Mouse (Mus musculus): ENCODE results near the gene Arl8a.

DNA sequence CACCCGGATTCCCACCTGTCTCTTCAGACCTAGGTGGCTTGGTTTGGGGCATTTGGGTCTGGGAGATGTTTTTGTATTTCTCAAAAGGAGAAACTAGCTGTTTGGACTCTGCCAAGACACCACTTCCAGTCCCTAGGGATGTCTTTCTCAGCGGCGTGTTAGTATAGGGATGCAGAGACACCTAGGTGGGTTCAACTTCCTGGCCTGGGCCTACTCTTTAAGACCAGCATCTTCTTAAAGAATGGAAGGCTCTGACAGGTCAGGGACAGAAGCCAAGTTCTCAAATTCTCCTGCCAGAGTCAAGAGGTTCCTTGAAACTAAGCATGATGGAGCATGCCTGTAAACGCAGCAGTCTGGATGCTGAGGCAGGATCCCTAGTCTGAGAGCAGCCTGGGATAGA, 1.9 kb downstream of the Arl8a start:
- TF ChIP-seq CTCF (IDR thresholded peaks at IDR 0.05; ENCODE audit: low read depth, low read length) (no peak), POLR2AphosphoS5 (IDR thresholded peaks at IDR 0.05; ENCODE audit: insufficient replicate concordance, low read depth, low read length) (no peak)
